Mouse (Mus musculus) ovary, postnatal 10 days (tissue): ENCODE data around the gene Lfng.

Experiments used
- DNase-seq: peaks from one replicate; pipeline ENCODE4 v3.0.0; 2022; ENCODE audit warnings: low spot score

The Lfng gene

DNA sequence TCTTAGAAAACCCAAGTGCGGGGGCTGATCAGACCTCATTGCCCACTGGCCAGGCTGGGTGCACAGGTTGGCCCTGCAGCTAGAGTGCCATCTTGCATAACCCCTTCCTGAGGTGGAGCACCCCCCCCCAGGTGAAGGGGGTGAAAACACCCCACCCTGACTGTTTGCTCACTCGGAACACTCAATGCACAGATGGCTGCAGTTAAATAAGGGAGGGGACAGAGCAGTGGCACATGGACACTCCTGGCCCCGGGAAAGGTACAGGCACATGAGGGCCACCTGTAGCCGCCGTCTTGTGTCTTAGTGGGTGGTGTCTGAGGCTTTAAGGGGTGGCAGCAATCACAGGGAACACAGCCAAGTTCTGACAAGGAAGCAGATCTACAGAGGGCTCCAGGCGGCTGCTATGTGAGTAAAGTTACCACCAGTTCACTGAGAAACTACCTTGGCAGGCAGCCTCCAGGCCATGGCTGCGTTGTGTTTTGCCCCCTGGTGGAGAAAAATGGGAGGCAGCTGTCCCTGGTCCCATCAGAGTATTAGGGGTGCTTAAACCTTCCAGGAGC is 56.6 kb downstream of the Lfng start:
- no peak for DNase-seq
